Mouse (Mus musculus): ENCODE data around the gene Mosmo. TPM values are rescaled to one million over a fixed set of nuclear protein-coding genes. Genes with fewer than 3 reads are reported as not detected.

Mosmo gene
- 81.1 and 127 TPM in 2 replicates for total RNA-seq (2014; fragmentation: Nextera tagmentation)
- 39.3 and 44.5 TPM in 2 replicates for total RNA-seq (2017)
- 30.4 and 41.0 TPM in 2 replicates for polyA plus RNA-seq (2012)

- Histone ChIP-seq H3K4me3 (ENCODE audit: low read depth, low read length) (peak within 1 kb of the TSS; percentile 84), H3K27me3 (ENCODE audit: insufficient read depth, low read length) (no peaks in the 10 kb centered on the region), H3K9me3 (replicated peaks) (no peaks in the 10 kb centered on the region), H3K36me3 (replicated peaks) (peaks cover 12% of the 10 kb centered on the region), H3K4me1 (ENCODE audit: insufficient read depth, low read depth, low read length) (peaks cover 56% of the 10 kb centered on the region)
- peak; percentile 73 for DNase-seq (ENCODE audit: low spot score)
- ATAC-seq (ENCODE audit: extremely low read depth, insufficient number of reproducible peaks, low FRiP score, poor library complexity, severe bottlenecking): no peak
- TF ChIP-seq POLR2AphosphoS5 (IDR thresholded peaks at IDR 0.05; ENCODE audit: insufficient replicate concordance, low read depth, low read length) (no peak), TAL1 (conservative IDR thresholded peaks at IDR 0.05; ENCODE audit: low read depth, low read length) (no peak), CTCF (IDR thresholded peaks at IDR 0.05; ENCODE audit: low read depth, low read length) (no peak), GATA2 (IDR thresholded peaks at IDR 0.05; ENCODE audit: borderline replicate concordance, low read depth, low read length) (no peak), GATA1 (IDR thresholded peaks at IDR 0.05; ENCODE audit: borderline replicate concordance, low read length) (no peak)
Measured at GRCm38 (mm10) chr7:120677001-120677643, at the start of gene Mosmo. Gene Mosmo (plus strand): TSS chr7:120677618.

GRCm38 (mm10) chr7:120632518-120632917 is 44.9 kb upstream of the Mosmo start:
- Histone ChIP-seq H3K9me3 (replicated peaks) (no peaks in the 10 kb centered on the region), H3K27me3 (ENCODE audit: insufficient read depth, low read length) (peaks cover 16% of the 10 kb centered on the region; the same call in 1 of the 2 replicates), H3K4me3 (ENCODE audit: low read depth, low read length) (no peak overlapping the region), H3K4me1 (ENCODE audit: insufficient read depth, low read depth, low read length) (peaks cover 24% of the 10 kb centered on the region), H3K36me3 (replicated peaks) (peaks cover 6% of the 10 kb centered on the region)
- DNase-seq (ENCODE audit: low spot score) (no peak), ATAC-seq (ENCODE audit: extremely low read depth, insufficient number of reproducible peaks, low FRiP score, poor library complexity, severe bottlenecking) (no peak)
- TF ChIP-seq CTCF (IDR thresholded peaks at IDR 0.05; ENCODE audit: low read depth, low read length) (no peak), GATA1 (IDR thresholded peaks at IDR 0.05; ENCODE audit: borderline replicate concordance, low read length) (no peak), TAL1 (conservative IDR thresholded peaks at IDR 0.05; ENCODE audit: low read depth, low read length) (no peak), POLR2AphosphoS5 (IDR thresholded peaks at IDR 0.05; ENCODE audit: insufficient replicate concordance, low read depth, low read length) (no peak), GATA2 (IDR thresholded peaks at IDR 0.05; ENCODE audit: borderline replicate concordance, low read depth, low read length) (no peak)

GRCm38 (mm10) chr7:120634301-120634700 is 43.1 kb upstream of the Mosmo start:
- peaks cover 21% of the 10 kb centered on the region for H3K36me3 ChIP-seq (replicated peaks)
- H3K4me3 ChIP-seq (ENCODE audit: low read depth, low read length): peak overlapping the region; percentile 92
- peaks cover 10% of the 10 kb centered on the region; the same call in 1 of the 2 replicates for H3K27me3 ChIP-seq (ENCODE audit: insufficient read depth, low read length)
- no peaks in the 10 kb centered on the region for H3K9me3 ChIP-seq (replicated peaks)
- no peak for TF ChIP-seq GATA1 (IDR thresholded peaks at IDR 0.05; ENCODE audit: borderline replicate concordance, low read length)
- TF ChIP-seq GATA2 (IDR thresholded peaks at IDR 0.05; ENCODE audit: borderline replicate concordance, low read depth, low read length): no peak
- TF ChIP-seq POLR2AphosphoS5 (IDR thresholded peaks at IDR 0.05; ENCODE audit: insufficient replicate concordance, low read depth, low read length): no peak
- no peak for TF ChIP-seq CTCF (IDR thresholded peaks at IDR 0.05; ENCODE audit: low read depth, low read length)
- no peak for TF ChIP-seq TAL1 (conservative IDR thresholded peaks at IDR 0.05; ENCODE audit: low read depth, low read length)
- no peak for DNase-seq (ENCODE audit: low spot score)
- H3K4me1 ChIP-seq (ENCODE audit: insufficient read depth, low read depth, low read length): peaks cover 34% of the 10 kb centered on the region
- ATAC-seq (ENCODE audit: extremely low read depth, insufficient number of reproducible peaks, low FRiP score, poor library complexity, severe bottlenecking): no peak

DNA sequence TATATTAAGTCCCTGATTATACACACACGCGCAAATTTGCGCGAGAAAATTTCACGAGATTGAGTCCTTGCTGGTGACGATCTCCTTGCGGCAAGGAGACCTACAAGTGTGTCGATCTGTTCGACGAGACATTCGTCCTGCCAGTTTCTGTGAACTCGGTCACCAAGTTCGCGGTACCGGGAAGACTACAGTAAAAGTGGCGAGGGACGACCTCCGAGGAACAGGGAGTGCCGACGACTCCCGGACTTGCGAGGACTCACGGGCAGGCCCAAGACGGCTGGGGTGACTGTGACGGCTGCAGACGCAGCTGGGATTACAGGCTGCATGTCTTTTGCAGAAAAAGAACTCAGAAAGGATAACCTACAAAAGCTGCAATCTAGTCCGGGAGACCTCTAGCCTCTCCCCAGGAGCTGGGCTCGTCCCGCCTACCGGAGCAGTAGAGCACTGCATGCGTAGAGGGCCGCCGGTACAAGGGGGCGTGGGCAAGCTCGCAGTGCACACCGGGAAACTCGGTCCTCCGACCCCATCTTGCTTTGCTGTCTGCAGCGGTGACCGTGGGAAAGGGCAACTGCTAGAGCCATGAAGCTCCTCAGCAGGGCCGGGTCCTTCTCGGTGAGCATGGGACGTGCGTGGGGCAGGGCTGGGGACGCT is 42.6 kb upstream of the Mosmo start, which contains the start of gene Uqcrc2:
Gene Uqcrc2 (plus strand): TSS at position 466 of the 651 bp plus-strand sequence.
- H3K4me1 ChIP-seq (ENCODE audit: insufficient read depth, low read depth, low read length): peaks cover 34% of the 10 kb centered on the region
- ATAC-seq (ENCODE audit: extremely low read depth, insufficient number of reproducible peaks, low FRiP score, poor library complexity, severe bottlenecking): peak; percentile 98
- TF ChIP-seq CTCF (IDR thresholded peaks at IDR 0.05; ENCODE audit: low read depth, low read length) (0 out of 2 replicates have a peak, but pooled peaks have one; percentile 32), POLR2AphosphoS5 (IDR thresholded peaks at IDR 0.05; ENCODE audit: insufficient replicate concordance, low read depth, low read length) (no peak)
- peak within 1 kb of the TSS; percentile 92 for H3K4me3 ChIP-seq (ENCODE audit: low read depth, low read length)
- H3K36me3 ChIP-seq (replicated peaks): peaks cover 26% of the 10 kb centered on the region
- no peaks in the 10 kb centered on the region for H3K9me3 ChIP-seq (replicated peaks)
- H3K27me3 ChIP-seq (ENCODE audit: insufficient read depth, low read length): peaks cover 9% of the 10 kb centered on the region; the same call in 1 of the 2 replicates
- DNase-seq (ENCODE audit: low spot score): peak; percentile 89

DNA sequence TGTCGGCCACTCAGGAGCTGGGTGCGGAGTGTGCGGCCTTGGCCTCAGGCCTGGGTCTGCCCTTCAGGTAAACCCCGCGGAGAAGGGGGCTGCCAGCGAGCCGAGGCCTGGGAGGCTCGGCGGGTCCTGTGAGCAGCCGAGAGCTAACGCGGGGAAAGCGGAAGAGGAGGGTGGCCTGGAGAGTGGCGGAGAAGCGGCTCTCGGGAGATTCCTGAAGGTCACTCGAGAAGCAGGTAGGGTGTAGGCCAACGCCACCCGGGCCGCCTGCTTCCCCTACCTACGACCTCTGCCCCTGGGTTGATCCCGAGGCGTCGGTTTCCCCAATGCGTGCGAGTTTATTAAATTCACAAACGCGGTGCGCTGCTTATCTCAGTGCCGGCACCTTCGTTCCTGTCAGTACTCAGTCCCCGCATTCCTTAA is 42.0 kb upstream of the Mosmo start:
- ATAC-seq (ENCODE audit: extremely low read depth, insufficient number of reproducible peaks, low FRiP score, poor library complexity, severe bottlenecking) (no peak), DNase-seq (ENCODE audit: low spot score) (peak; percentile 50)
- Histone ChIP-seq H3K4me3 (ENCODE audit: low read depth, low read length) (peak overlapping the region; percentile 92), H3K4me1 (ENCODE audit: insufficient read depth, low read depth, low read length) (peaks cover 34% of the 10 kb centered on the region), H3K9me3 (replicated peaks) (no peaks in the 10 kb centered on the region), H3K27me3 (ENCODE audit: insufficient read depth, low read length) (peaks cover 4% of the 10 kb centered on the region; the same call in 1 of the 2 replicates), H3K36me3 (replicated peaks) (peaks cover 32% of the 10 kb centered on the region)
- no peak for TF ChIP-seq TAL1 (conservative IDR thresholded peaks at IDR 0.05; ENCODE audit: low read depth, low read length)
- TF ChIP-seq CTCF (IDR thresholded peaks at IDR 0.05; ENCODE audit: low read depth, low read length): no peak
- no peak for TF ChIP-seq GATA2 (IDR thresholded peaks at IDR 0.05; ENCODE audit: borderline replicate concordance, low read depth, low read length)

DNA sequence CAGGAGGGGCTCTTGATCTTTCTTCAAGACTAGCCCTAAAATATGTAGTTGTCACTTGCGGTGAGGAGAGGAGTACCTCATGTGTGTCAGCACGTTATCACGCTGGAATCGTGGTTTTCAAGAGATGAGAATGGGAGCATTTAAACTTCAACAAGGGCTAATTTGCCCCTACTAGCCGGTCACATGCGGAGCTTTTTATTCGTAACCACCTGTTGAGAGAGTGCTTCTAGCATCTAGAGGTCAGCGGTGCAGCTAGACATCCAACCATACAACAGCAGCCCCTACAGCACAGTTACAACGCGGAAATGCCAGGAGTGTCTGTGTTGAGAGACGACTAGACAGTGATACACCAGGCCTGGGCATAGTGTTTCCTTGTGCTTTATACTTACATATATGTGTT is 41.6 kb upstream of the Mosmo start:
- DNase-seq (ENCODE audit: low spot score): peak; percentile 10
- peak overlapping the region; percentile 92 for H3K4me3 ChIP-seq (ENCODE audit: low read depth, low read length)
- peak; percentile 32; the same call in 1 of the 2 replicates for ATAC-seq (ENCODE audit: extremely low read depth, insufficient number of reproducible peaks, low FRiP score, poor library complexity, severe bottlenecking)
- peaks cover 4% of the 10 kb centered on the region; the same call in 1 of the 2 replicates for H3K27me3 ChIP-seq (ENCODE audit: insufficient read depth, low read length)
- peaks cover 34% of the 10 kb centered on the region for H3K4me1 ChIP-seq (ENCODE audit: insufficient read depth, low read depth, low read length)
- H3K36me3 ChIP-seq (replicated peaks): peaks cover 36% of the 10 kb centered on the region
- TF ChIP-seq TAL1 (conservative IDR thresholded peaks at IDR 0.05; ENCODE audit: low read depth, low read length) (no peak), CTCF (IDR thresholded peaks at IDR 0.05; ENCODE audit: low read depth, low read length) (no peak), GATA1 (IDR thresholded peaks at IDR 0.05; ENCODE audit: borderline replicate concordance, low read length) (no peak), POLR2AphosphoS5 (IDR thresholded peaks at IDR 0.05; ENCODE audit: insufficient replicate concordance, low read depth, low read length) (no peak), GATA2 (IDR thresholded peaks at IDR 0.05; ENCODE audit: borderline replicate concordance, low read depth, low read length) (no peak)
- no peaks in the 10 kb centered on the region for H3K9me3 ChIP-seq (replicated peaks)

All from G1E (cell line).